Mouse (Mus musculus): Measurements from ENCODE around the gene D230025D16Rik.
"Not testable (repeated sequence)": the region's sequence is repeated elsewhere in the genome, so short reads cannot be mapped to it uniquely, and the experiment has no call there.

D230025D16Rik gene

GRCm38 (mm10) chr8:105224413-105225271, at the start of gene D230025D16Rik:
Gene D230025D16Rik (plus strand): TSS chr8:105225145.
- peak; percentile 94 for DNase-seq

GRCm38 (mm10) chr8:105175287-105175686, 49.7 kb upstream of the D230025D16Rik start:
- not testable (repeated sequence) for DNase-seq

- no peak for DNase-seq
Observed at GRCm38 (mm10) chr8:105178211-105178800, 46.6 kb upstream of the D230025D16Rik start.

DNA sequence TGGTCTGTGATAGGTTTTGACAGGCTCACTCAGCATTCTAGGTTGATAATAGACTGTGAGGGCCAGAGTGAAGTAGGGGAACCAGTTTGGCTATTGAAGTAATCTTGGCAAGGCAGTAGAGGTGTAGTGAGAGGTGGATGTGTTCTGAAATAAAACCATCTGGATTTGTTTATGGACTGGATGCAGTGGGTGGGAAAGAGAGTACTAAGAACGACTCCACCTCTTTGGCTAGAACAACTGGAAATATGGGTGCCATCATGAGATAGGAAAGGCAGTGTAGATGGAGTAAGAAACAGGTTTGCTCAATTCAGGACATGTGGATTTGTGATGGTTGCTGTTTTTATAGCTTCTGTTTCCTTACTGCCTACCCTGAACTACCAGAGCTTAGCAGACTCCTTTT, 42.7 kb upstream of the D230025D16Rik start:
- no peak for DNase-seq

- no peak for DNase-seq
Observed at GRCm38 (mm10) chr8:105186467-105187005, 38.4 kb upstream of the D230025D16Rik start.

GRCm38 (mm10) chr8:105192182-105192581, 32.8 kb upstream of the D230025D16Rik start:
- DNase-seq = no peak

DNA sequence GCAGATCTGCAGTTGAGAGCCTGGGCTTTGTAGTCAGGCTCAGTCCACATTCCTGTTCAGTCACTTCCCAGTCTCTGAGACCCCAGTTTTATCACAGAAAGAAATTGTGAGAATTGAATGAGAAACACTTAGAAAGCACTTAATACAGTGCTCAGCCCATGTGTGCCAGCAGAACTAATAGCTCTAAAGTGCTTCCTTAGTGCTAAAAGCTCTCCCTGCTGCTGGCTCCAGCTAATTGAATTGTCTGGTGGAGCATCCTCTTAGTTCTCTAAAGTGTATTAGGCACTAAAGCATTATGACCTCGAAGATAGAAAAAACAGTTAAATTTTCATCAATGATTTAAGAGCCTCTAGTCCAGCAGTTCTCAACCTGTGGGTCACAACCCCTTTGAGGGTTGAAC, 19.2 kb upstream of the D230025D16Rik start:
- DNase-seq = no peak

DNA sequence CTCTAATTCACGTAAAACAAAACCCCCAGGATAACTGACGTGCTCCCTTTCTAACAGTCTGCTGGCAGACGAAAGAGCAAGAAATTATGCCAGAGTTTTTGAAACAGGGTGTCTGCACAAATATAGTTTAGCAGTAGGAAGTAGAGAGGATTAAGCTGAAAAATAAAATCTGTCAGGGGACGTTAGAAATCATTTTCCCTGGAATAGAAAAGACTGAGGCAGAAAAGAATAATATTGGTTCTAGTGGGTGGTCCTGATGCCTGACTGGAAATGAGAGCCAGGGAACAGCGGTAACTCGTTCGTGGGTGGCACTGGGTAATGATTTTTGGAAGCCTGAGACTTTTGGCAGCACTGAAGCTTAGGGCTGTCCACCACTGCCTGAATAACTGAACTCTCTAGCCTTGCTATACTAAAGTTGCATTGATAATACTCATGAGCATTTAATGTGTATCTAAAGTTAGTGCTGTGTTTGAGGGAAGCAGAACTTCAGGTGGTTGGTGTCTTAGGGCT, 18.1 kb upstream of the D230025D16Rik start:
- DNase-seq = no peak

GRCm38 (mm10) chr8:105207675-105208273, 17.2 kb upstream of the D230025D16Rik start:
- DNase-seq = no peak

GRCm38 (mm10) chr8:105209153-105210110, 15.5 kb upstream of the D230025D16Rik start:
- no peak for DNase-seq

- no peak for DNase-seq
Observed at GRCm38 (mm10) chr8:105214104-105214503, 10.8 kb upstream of the D230025D16Rik start.

- DNase-seq = peak; percentile 80
Observed at GRCm38 (mm10) chr8:105217926-105218522, 6.9 kb upstream of the D230025D16Rik start.

GRCm38 (mm10) chr8:105223850-105224249, 1.1 kb upstream of the D230025D16Rik start:
- DNase-seq = no peak

- DNase-seq = no peak
Observed at GRCm38 (mm10) chr8:105225272-105225593, 288 bp downstream of the D230025D16Rik start.

- DNase-seq = no peak
Observed at GRCm38 (mm10) chr8:105225917-105226316, 972 bp downstream of the D230025D16Rik start.

DNA sequence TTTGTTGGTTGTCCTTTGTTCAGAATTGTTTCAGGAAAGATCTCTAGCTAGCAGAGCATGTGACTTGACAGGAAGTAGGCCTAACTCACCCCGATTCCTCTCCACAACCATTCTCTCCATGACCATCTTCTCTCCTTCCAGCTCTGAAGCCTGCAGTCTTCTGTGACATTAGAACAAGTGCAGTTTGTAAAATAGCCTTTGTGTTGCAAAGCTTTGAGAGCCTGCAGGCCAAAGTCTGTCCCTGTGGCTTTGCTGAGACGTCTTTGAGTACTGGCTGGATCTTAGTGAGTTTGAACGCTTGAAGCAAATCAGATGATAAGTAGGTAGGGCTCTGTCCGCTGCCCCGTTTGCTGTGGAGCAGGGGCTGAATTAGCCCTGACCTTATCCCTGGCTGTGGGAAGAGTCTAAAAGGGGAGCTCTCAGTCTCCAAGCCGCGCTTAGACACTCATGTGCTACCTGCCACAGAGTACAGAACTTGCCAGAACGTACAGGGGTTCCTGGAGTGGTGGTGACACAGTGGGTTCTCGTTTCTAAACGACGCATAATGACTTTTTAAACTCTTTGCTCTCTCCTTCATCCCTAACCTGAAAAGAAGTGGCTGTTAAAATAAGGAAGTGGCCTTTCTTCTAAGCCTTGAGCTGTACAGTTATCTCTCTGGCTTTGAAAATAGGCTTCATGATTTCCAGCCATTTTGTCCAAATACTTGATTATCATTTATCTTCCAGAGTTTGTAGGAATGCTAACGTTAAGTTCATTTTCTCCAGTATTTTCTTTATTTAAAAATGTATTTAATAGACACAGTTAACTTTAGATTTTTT, 6.8 kb downstream of the D230025D16Rik start:
- DNase-seq = no peak

DNA sequence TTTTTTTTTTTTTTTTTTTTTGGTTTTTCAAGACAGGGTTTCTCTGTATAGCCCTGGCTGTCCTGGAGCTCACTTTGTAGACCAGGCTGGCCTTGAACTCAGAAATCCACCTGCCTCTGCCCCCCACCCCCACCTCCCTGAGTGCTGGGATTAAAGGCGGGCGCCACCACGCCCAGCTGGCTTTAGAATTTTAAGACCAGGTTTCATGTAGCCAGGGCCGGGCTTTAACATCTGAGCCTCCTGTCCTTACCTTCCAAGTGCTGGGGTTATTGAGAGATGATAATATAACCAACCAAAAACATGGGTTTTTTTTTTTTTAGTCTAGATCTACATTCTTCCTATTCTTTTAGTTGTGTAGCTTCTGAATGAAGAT, 7.4 kb downstream of the D230025D16Rik start:
- not testable (repeated sequence) for DNase-seq

DNA sequence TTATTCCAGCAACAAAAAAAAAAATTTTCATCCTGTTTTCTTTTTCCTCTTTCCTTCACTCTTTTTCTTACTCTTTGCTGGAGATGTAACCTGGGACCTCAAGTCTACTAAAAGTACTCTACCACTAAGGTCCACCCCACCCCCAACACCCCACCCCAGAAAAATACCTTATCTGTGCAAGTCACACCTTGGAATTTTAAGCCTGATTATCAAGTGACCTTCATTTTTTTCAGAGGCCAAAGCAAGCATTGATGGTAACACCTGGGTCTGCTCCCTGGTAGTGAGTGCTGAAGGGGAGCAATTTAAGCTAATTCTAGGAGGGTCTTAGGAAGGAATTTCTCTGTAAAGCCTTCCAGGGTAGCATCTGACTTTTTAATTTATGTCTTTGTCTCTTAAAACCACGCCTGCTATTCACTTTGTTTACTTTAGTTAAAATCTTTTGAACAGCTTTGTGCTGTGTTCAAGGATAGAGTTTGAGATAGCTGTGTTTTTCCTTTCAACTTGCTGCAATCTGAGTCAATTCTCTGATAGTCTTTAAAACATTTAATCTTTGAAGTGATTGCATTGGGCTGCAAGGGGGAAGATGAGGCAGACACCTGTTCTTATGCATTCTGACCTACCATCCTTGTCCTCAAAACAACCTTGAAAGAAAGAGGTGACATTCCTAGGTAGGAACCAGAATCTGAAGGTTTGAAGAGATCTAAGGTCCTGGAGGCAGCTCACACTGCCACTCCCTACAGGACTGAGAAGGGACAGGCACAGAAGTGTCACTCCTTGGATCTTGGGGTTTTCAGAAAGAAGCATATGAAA, 8.4 kb downstream of the D230025D16Rik start:
- DNase-seq = no peak

DNA sequence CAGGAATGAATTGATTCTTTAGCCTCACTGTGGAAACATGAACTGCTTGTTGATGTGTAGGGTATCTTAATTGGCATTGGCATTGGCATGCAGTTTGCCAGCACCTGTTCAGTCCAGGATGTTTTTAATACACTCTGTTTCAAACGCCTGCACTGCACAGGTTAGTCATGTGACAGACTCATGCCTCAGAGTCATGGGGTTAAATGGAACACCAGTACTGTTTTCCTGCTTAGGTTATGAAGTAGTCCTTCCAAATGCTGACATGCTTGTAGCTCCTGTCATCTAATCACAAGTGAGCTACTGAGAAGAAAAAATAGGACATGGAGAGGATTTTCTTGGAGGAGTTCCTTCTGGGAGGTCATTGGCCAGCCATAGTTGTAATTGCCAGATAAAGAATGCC, 10.3 kb downstream of the D230025D16Rik start:
- DNase-seq = no peak
